Mouse (Mus musculus) cerebellum, adult 9-11 months (tissue): Measurements from ENCODE around the gene Lmx1b.
A peak's percentile ranks its signal among the peaks of the same experiment; 100 is the strongest.

Experiments used
- DNase-seq: peaks from one replicate; pipeline ENCODE4 v3.0.0; 2022

Lmx1b gene

GRCm38 (mm10) chr2:33630081-33631021 lies 10.0 kb downstream of the Lmx1b start:
- no peak for DNase-seq

- no peak for DNase-seq
Measured at GRCm38 (mm10) chr2:33629641-33630040, 10.7 kb downstream of the Lmx1b start.

- DNase-seq = no peak
Measured at GRCm38 (mm10) chr2:33628791-33629190, 11.5 kb downstream of the Lmx1b start.

GRCm38 (mm10) chr2:33627058-33627375 lies 13.3 kb downstream of the Lmx1b start:
- no peak for DNase-seq

GRCm38 (mm10) chr2:33626262-33627057 lies 13.9 kb downstream of the Lmx1b start:
- no peak for DNase-seq

GRCm38 (mm10) chr2:33617670-33618069 lies 22.6 kb downstream of the Lmx1b start:
- no peak for DNase-seq

- DNase-seq = peak; percentile 55
Measured at GRCm38 (mm10) chr2:33616411-33616843, 23.9 kb downstream of the Lmx1b start.

GRCm38 (mm10) chr2:33615843-33616344 lies 24.4 kb downstream of the Lmx1b start:
- no peak for DNase-seq

GRCm38 (mm10) chr2:33605487-33606256 lies 34.6 kb downstream of the Lmx1b start:
- DNase-seq = no peak

- DNase-seq = no peak
Measured at GRCm38 (mm10) chr2:33604846-33605486, 35.3 kb downstream of the Lmx1b start.

- no peak for DNase-seq
Measured at GRCm38 (mm10) chr2:33600520-33600919, 39.8 kb downstream of the Lmx1b start.

GRCm38 (mm10) chr2:33597384-33597783 lies 42.9 kb downstream of the Lmx1b start:
- DNase-seq = no peak

- DNase-seq = no peak
Measured at GRCm38 (mm10) chr2:33595085-33595423, 45.3 kb downstream of the Lmx1b start.

- no peak for DNase-seq
Measured at GRCm38 (mm10) chr2:33594181-33595084, 45.9 kb downstream of the Lmx1b start.

GRCm38 (mm10) chr2:33592931-33593555 lies 47.3 kb downstream of the Lmx1b start:
- no peak for DNase-seq

GRCm38 (mm10) chr2:33589280-33589679 lies 51.0 kb downstream of the Lmx1b start:
- no peak for DNase-seq

- DNase-seq = no peak
Measured at GRCm38 (mm10) chr2:33584937-33585910, 55.1 kb downstream of the Lmx1b start.

- DNase-seq = no peak
Measured at GRCm38 (mm10) chr2:33583761-33584160, 56.5 kb downstream of the Lmx1b start.

- no peak for DNase-seq
Measured at GRCm38 (mm10) chr2:33583317-33583716, 57.0 kb downstream of the Lmx1b start.
